Mouse (Mus musculus) limb, embryonic 10.5 days (tissue): ENCODE results near the gene Rpl7l1. TPM values are rescaled to one million over a fixed set of nuclear protein-coding genes. Genes with fewer than 3 reads are reported as not detected.

Source experiments
- DNase-seq: peaks from one replicate; pipeline ENCODE4 v3.0.0-alpha.2; 2017; ENCODE audit warnings: low spot score
- H3K27ac ChIP-seq: fragments of 300-500 bp; sonication (generic); 2 replicates; pipeline ENCODE4 v1.5.1; 2016; ENCODE audit warnings: mild to moderate bottlenecking
- H3K27me3 ChIP-seq: fragments of 300-500 bp; sonication (generic); 2 replicates; pipeline ENCODE4 v1.6.1; 2016; ENCODE audit warnings: low read depth, mild to moderate bottlenecking; ENCODE audit not compliant: poor library complexity, severe bottlenecking
- H3K36me3 ChIP-seq: fragments of 300-500 bp; sonication (generic); 2 replicates; pipeline ENCODE4 v1.6.1; 2016; ENCODE audit warnings: mild to moderate bottlenecking, moderate library complexity
- H3K4me1 ChIP-seq: fragments of 300-500 bp; sonication (generic); 2 replicates; pipeline ENCODE4 v1.6.1; 2016
- H3K4me3 ChIP-seq: fragments of 300-500 bp; sonication (generic); 2 replicates; pipeline ENCODE4 v1.5.1; 2016; ENCODE audit warnings: mild to moderate bottlenecking, moderate library complexity
- H3K9me3 ChIP-seq: fragments of 300-500 bp; sonication (generic); replicated peaks from 2 replicates; pipeline ENCODE4 v1.6.1; 2016; ENCODE audit warnings: mild to moderate bottlenecking
- WGBS: fragments of 180-500 bp; shearing (Covaris S2); methylation state at CpG from one replicate; pipeline ENCODE4 v1.1.7; 2016; 5-methylcytosine and 5-hydroxymethylcytosine counted together
- polyA plus RNA-seq: library from polyadenylated mRNA; unstranded; fragments of >200 nt; fragmentation: Nextera tagmentation; extraction: Ambion mirVana; gene quantifications from 2 replicates; pipeline ENCODE4 v1.2.1, GENCODE M21; 2016

Gene Rpl7l1
- polyA plus RNA-seq, 1 experiment from 2014 or later, result 224 TPM

DNA sequence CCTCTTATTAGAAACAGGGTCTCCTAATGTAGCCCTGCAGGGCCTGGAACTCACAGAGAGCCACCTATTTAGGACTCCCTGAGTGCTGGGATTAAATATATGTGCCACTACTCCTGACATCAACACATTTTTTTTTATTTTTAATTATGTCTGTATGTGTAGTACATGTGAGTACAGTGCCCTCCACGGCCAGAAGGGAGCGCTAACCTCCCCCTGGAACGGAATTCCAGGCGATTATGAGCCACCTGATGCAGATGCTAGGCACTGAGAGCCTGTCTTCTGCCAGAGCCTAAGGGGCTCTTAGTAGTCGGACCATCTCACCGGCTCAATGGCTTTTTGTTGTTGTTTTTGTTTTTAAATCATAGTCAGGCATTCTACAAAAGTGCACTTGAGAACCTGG, 54.5 kb downstream of the Rpl7l1 start:
- DNase-seq, result no peak
- Histone ChIP-seq H3K4me3 (no peak overlapping the region), H3K9me3 (no peaks in the 10 kb centered on the region), H3K27me3 (peaks cover 29% of the 10 kb centered on the region), H3K4me1 (peaks cover 7% of the 10 kb centered on the region; the same call in 1 of the 2 replicates), H3K27ac (no peak overlapping the region), H3K36me3 (peaks cover 35% of the 10 kb centered on the region)
- 44% methylated on average over 6 of the region's 6 CpGs for WGBS

- DNase-seq, result no peak
- no peak overlapping the region for H3K27ac ChIP-seq
- peaks cover 41% of the 10 kb centered on the region for H3K36me3 ChIP-seq
- peaks cover 7% of the 10 kb centered on the region; the same call in 1 of the 2 replicates for H3K4me1 ChIP-seq
- peaks cover 29% of the 10 kb centered on the region for H3K27me3 ChIP-seq
- 93% methylated on average over 11 of the region's 11 CpGs for WGBS
- H3K4me3 ChIP-seq, result no peak overlapping the region
- no peaks in the 10 kb centered on the region for H3K9me3 ChIP-seq
These were observed 55.2 kb downstream of the Rpl7l1 start for GRCm38 (mm10) chr17:46727271-46727670.

DNA sequence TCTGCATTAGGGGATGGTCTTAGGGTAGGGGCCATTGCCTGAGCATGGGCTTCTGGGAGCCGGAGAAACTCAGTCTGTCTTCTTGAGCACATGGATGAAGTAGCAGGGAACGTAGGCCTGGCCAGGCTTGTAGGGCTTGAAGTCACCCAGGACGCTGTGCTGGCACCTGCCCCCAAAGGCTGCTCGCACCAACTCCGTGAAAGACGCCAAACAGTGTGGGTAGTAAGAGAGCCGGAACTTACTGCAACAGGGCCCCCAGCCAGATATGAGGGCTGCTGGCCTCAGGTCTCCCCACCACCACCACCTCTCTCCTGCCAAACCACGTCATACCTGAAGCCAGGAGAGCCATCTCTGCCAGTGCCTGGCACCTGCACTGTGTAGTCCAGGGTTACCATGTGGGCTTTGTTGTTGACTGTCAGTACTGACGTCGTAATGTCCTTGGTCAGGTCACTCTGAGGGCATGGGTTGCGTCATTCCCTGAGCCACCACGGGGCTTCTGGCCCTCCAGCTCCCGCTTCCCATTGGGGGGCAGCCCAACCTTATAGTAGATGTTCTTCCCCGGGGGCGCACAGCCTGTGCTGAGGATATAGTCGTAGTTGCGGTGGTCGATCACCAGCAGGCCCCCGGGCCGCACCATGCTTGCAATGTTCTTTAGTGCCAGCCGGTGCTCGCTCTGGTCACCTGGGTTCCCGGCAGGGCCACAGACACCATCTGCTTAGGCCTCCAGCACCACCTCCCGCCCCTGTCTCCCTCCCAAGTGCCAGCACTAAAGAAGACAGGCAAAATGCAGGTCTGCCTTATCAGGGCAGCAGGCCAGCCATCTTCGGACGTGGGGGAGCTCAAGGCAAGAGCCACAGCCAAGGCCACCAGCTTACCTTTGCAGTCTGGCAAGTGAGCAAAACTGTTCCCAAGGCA, 56.5 kb downstream of the Rpl7l1 start:
- 90% methylated on average over 26 of the region's 26 CpGs for WGBS
- H3K27ac ChIP-seq, result no peak overlapping the region
- no peak overlapping the region for H3K4me3 ChIP-seq
- H3K4me1 ChIP-seq, result peaks cover 7% of the 10 kb centered on the region; the same call in 1 of the 2 replicates
- H3K9me3 ChIP-seq, result no peaks in the 10 kb centered on the region
- DNase-seq, result no peak
- peaks cover 53% of the 10 kb centered on the region for H3K36me3 ChIP-seq
- H3K27me3 ChIP-seq, result peaks cover 29% of the 10 kb centered on the region

DNA sequence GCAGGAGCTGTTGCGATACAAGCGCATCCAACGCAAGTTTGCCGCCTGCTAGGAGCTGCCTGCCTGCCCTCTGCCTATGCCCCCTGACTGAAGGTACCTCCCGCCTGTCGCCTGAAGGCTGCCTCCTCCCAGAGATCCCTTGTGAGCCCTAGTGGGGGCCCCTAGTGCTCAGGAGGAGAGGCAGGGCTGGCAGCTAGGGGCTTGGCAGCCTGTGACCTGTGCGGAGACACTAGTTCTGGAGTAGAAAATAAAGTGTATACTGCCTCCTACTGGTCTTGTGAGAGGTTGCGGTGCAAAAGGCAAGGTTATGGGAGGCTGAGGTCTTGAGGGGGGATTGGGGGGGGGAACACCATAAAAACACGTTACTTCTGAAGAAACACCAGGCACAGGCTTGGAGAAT, 57.2 kb downstream of the Rpl7l1 start:
- H3K4me1 ChIP-seq, result peaks cover 7% of the 10 kb centered on the region; the same call in 1 of the 2 replicates
- peaks cover 26% of the 10 kb centered on the region for H3K27me3 ChIP-seq
- no peaks in the 10 kb centered on the region for H3K9me3 ChIP-seq
- DNase-seq, result peak; percentile 48
- no peak overlapping the region for H3K4me3 ChIP-seq
- peaks cover 59% of the 10 kb centered on the region for H3K36me3 ChIP-seq
- 0 out of 2 replicates have a peak overlapping the region, but pooled peaks have one; percentile 5 for H3K27ac ChIP-seq
- WGBS, result 50% methylated on average over 9 of the region's 9 CpGs

GRCm38 (mm10) chr17:46724477-46725084, 57.9 kb downstream of the Rpl7l1 start:
- peaks cover 19% of the 10 kb centered on the region for H3K27me3 ChIP-seq
- no peak overlapping the region for H3K4me3 ChIP-seq
- no peaks in the 10 kb centered on the region for H3K9me3 ChIP-seq
- H3K36me3 ChIP-seq, result peaks cover 62% of the 10 kb centered on the region
- H3K27ac ChIP-seq, result 0 out of 2 replicates have a peak overlapping the region, but pooled peaks have one; percentile 5
- H3K4me1 ChIP-seq, result peaks cover 7% of the 10 kb centered on the region; the same call in 1 of the 2 replicates
- WGBS, result 79% methylated on average over 20 of the region's 20 CpGs
- DNase-seq, result no peak

Other genes with a start within 250 kb of the Rpl7l1 start
- gene Cul9, start 236.3 kb downstream of the Rpl7l1 start, polyA plus RNA-seq, result 2.4 and 5.6 TPM in 2 replicates
- 8.3 and 9.0 TPM in 2 replicates for gene Srf, start 226.5 kb downstream of the Rpl7l1 start, polyA plus RNA-seq
- 102 and 142 TPM in 2 replicates for gene Ptk7, start 153.2 kb downstream of the Rpl7l1 start, polyA plus RNA-seq
- gene Klc4, start 136.7 kb downstream of the Rpl7l1 start, polyA plus RNA-seq, result 23.6 and 28.8 TPM in 2 replicates
- 140 and 144 TPM in 2 replicates for gene Mrpl2, start 136.4 kb downstream of the Rpl7l1 start, polyA plus RNA-seq
- 40.3 and 48.0 TPM in 2 replicates for gene Cul7, start 132.3 kb downstream of the Rpl7l1 start, polyA plus RNA-seq
- gene Rrp36, start 108.3 kb downstream of the Rpl7l1 start, polyA plus RNA-seq, result 70.8 and 72.5 TPM in 2 replicates
- 143 and 145 TPM in 2 replicates for gene Mea1, start 103.9 kb downstream of the Rpl7l1 start, polyA plus RNA-seq
- 143 and 150 TPM in 2 replicates for gene Klhdc3, start 101.8 kb downstream of the Rpl7l1 start, polyA plus RNA-seq
- 152 and 160 TPM in 2 replicates for gene Ppp2r5d, start 77.6 kb downstream of the Rpl7l1 start, polyA plus RNA-seq
- 24.6 and 26.9 TPM in 2 replicates for gene Pex6, start 71.2 kb downstream of the Rpl7l1 start, polyA plus RNA-seq
- 0.48 and 0.83 TPM in 2 replicates for gene Gnmt, start 53.5 kb downstream of the Rpl7l1 start, polyA plus RNA-seq
- gene Cnpy3, start 30.5 kb downstream of the Rpl7l1 start, polyA plus RNA-seq, result 63.6 and 67.5 TPM in 2 replicates
- gene Ptcra, start 19.0 kb downstream of the Rpl7l1 start, polyA plus RNA-seq, result 0.73 and 1.2 TPM in 2 replicates
- gene 2310039H08Rik, start 10.0 kb downstream of the Rpl7l1 start, polyA plus RNA-seq, result 34.2 and 35.4 TPM in 2 replicates
- gene Bicral, start 75.8 kb upstream of the Rpl7l1 start, polyA plus RNA-seq, result 3.6 and 4.3 TPM in 2 replicates
- 62.1 and 66.3 TPM in 2 replicates for gene Tbcc, start 108.0 kb upstream of the Rpl7l1 start, polyA plus RNA-seq
- not detected in 2 replicates for gene Prph2, start 127.8 kb upstream of the Rpl7l1 start, polyA plus RNA-seq
- gene Ubr2, start 227.9 kb upstream of the Rpl7l1 start, polyA plus RNA-seq, result 18.5 and 18.8 TPM in 2 replicates